Comparison of ENCODE assay signal across 7 mouse cellular contexts in genomic region chr4:134245148-134245843, GRCm38 (mm10). TPM values are rescaled to one million over a fixed set of nuclear protein-coding genes. Genes with fewer than 3 reads are reported as not detected.
DNase-seq lines count a peak whose midpoint lies in the region; ATAC-seq lines count a peak whose summit lies in the region.

Gene Zfp593, minus strand, starts transcription at chr4:134245592.

- peak within 1 kb of the TSS; percentile 98 for H3K4me2 ChIP-seq in midbrain, embryonic 13.5 days (replicated peaks)

- ATAC-seq in granulocyte monocyte progenitor cell, adult 5-6 weeks (replicated peaks; ENCODE audit: poor library complexity, severe bottlenecking), result peak; percentile 85
- peak; percentile 69 for ATAC-seq in midbrain, embryonic 13.5 days

- peaks cover 15% of the 10 kb centered on the region for H3K36me3 ChIP-seq in embryonic facial prominence, embryonic 10.5 days (replicated peaks)
- peaks cover 14% of the 10 kb centered on the region for H3K36me3 ChIP-seq in limb, embryonic 10.5 days
- no peaks in the 10 kb centered on the region for H3K36me3 ChIP-seq in midbrain, embryonic 13.5 days

- H3K27ac ChIP-seq in embryonic facial prominence, embryonic 10.5 days (replicated peaks), result peak within 1 kb of the TSS; percentile 79
- peak within 1 kb of the TSS; percentile 86 for H3K27ac ChIP-seq in limb, embryonic 10.5 days
- no peak within 1 kb of the TSS for H3K27ac ChIP-seq in midbrain, embryonic 13.5 days

- WGBS in embryonic facial prominence, embryonic 10.5 days, result under 1% methylated on average over 60 of the region's 60 CpGs
- WGBS in limb, embryonic 10.5 days, result under 1% methylated on average over 60 of the region's 60 CpGs
- WGBS in midbrain, embryonic 13.5 days, result under 1% methylated on average over 60 of the region's 60 CpGs

- no peaks in the 10 kb centered on the region for H3K9me3 ChIP-seq in embryonic facial prominence, embryonic 10.5 days
- H3K9me3 ChIP-seq in limb, embryonic 10.5 days (replicated peaks), result no peaks in the 10 kb centered on the region
- H3K9me3 ChIP-seq in midbrain, embryonic 13.5 days, result no peaks in the 10 kb centered on the region

- peaks cover 51% of the 10 kb centered on the region for H3K4me1 ChIP-seq in embryonic facial prominence, embryonic 10.5 days
- peaks cover 39% of the 10 kb centered on the region for H3K4me1 ChIP-seq in limb, embryonic 10.5 days
- peaks cover 35% of the 10 kb centered on the region for H3K4me1 ChIP-seq in midbrain, embryonic 13.5 days (replicated peaks)

- H3K9ac ChIP-seq in midbrain, embryonic 13.5 days (replicated peaks), result peak within 1 kb of the TSS; percentile 82

- H3K27me3 ChIP-seq in embryonic facial prominence, embryonic 10.5 days (replicated peaks; ENCODE audit: low read depth, poor library complexity, severe bottlenecking), result peaks cover 43% of the 10 kb centered on the region
- peaks cover 44% of the 10 kb centered on the region for H3K27me3 ChIP-seq in limb, embryonic 10.5 days (ENCODE audit: low read depth, poor library complexity, severe bottlenecking)
- H3K27me3 ChIP-seq in midbrain, embryonic 13.5 days, result peaks cover 41% of the 10 kb centered on the region

- DNase-seq in adrenal gland, postnatal 10 days, result peak; percentile 98
- peak; percentile 96 for DNase-seq in embryonic facial prominence, embryonic 10.5 days (ENCODE audit: low spot score)
- DNase-seq in kidney, adult 11 months, result peak; percentile 90
- peak; percentile 99 for DNase-seq in limb, embryonic 10.5 days (ENCODE audit: low spot score)
- peak; percentile 91 for DNase-seq in spleen, adult 12 weeks (ENCODE audit: low spot score)

- H3K4me3 ChIP-seq in embryonic facial prominence, embryonic 10.5 days, result peak within 1 kb of the TSS; percentile 76
- H3K4me3 ChIP-seq in limb, embryonic 10.5 days, result peak within 1 kb of the TSS; percentile 84
- H3K4me3 ChIP-seq in midbrain, embryonic 13.5 days (replicated peaks), result peak within 1 kb of the TSS; percentile 81

RNA-seq across cellular contexts. Expression of gene Zfp593, which starts in this region (rescaled TPM):
- 10 to 100 TPM in 1 of 2 experiments, 1 to 10 TPM in 1; 7.9 to 10.1 TPM for total RNA-seq in adrenal gland, postnatal 10 days (2021)
- polyA plus RNA-seq in embryonic facial prominence, embryonic 10.5 days (2016; fragmentation: Nextera tagmentation; extraction: Ambion mirVana), result 21.0 and 21.8 TPM in 2 replicates
- 13.4 and 16.2 TPM in 2 replicates for total RNA-seq in granulocyte monocyte progenitor cell, adult 5-6 weeks (2014; fragmentation: Nextera tagmentation)
- 9.4 and 18.7 TPM in 2 replicates for total RNA-seq in granulocyte monocyte progenitor cell, adult 5-6 weeks (2017)
- 19.0 and 23.5 TPM in 2 replicates for polyA plus RNA-seq in limb, embryonic 10.5 days (2016; fragmentation: Nextera tagmentation; extraction: Ambion mirVana)
- polyA plus RNA-seq in midbrain, embryonic 13.5 days (2015; fragmentation: Nextera tagmentation; extraction: Ambion mirVana), result 14.9 and 15.6 TPM in 2 replicates
